In the genomic region with DNA sequence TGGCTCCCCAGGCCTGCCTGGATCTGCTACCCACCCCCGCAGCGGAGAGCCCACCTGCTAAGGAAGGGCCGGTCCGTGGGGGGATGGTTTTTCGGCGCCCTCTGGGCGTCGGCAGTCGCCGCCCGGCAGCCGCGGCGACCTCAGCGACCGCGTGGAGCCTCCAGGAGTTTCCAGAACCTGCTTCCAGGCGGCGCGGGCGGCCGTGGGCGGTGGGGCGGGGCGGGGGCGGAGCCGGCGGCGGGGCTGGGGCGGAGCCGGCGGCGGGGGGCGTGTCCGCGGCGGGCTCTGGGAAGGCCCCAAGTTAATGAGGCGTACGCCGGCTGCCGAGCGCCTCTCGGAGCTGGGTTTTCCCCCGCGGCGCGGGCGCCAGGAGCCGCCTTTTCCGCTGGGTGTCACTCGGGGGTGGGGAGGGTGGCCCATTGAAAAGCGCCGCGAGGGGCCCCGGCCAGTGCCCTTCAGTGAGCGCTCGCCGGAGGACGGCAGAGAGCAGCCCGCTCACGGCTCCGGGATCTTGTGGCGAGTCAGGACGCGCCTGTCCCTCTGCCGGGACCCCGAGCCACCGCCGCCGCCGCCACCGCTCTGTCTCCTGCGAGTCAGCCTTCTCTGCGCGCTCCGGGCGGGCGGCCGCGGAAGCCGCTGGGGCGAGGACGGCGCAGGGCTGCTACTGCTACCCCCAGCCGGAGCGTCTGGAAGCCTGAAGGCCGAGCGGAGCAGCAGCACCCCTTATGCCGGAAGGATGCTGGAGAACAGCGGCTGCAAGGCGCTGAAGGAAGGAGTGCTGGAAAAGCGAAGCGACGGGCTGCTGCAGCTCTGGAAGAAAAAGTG, we compare ENCODE assay signal across 1 mouse cellular context.
TF ChIP-seq lines count a peak whose summit lies in the region.

Gene Phlda1, plus strand, starts transcription at position 186 of the 825 bp plus-strand sequence.

TF ChIP-seq in CH12.LX, 34 proteins besides CTCF, POLR2A, EP300 and RAD21 (continued from another document):
- TF ChIP-seq MEF2A (IDR thresholded peaks at IDR 0.05; ENCODE audit: borderline replicate concordance, low read depth, low read length) (peak; percentile 35; the same call in 1 of the 2 replicates), SIN3A (IDR thresholded peaks at IDR 0.05; ENCODE audit: low read length) (0 out of 2 replicates have a peak, but pooled peaks have one; percentile 16), SMC3 (IDR thresholded peaks at IDR 0.05; ENCODE audit: low read depth, low read length) (peak; percentile 52), JUND (conservative IDR thresholded peaks at IDR 0.05; ENCODE audit: low read depth, low read length) (no peak), PAX5 (IDR thresholded peaks at IDR 0.05; ENCODE audit: low read length) (no peak), HCFC1 (IDR thresholded peaks at IDR 0.05; ENCODE audit: low read depth, low read length) (no peak; the same call in 1 of the 2 replicates), ZNF384 (IDR thresholded peaks at IDR 0.05; ENCODE audit: low read depth, low read length) (no peak), ZMIZ1 (IDR thresholded peaks at IDR 0.05; ENCODE audit: low read depth, low read length) (peak; percentile 95), TCF12 (IDR thresholded peaks at IDR 0.05; ENCODE audit: low read depth, low read length) (peak; percentile 95), USF2 (conservative IDR thresholded peaks at IDR 0.05; ENCODE audit: low read depth, low read length) (no peak), E2F4 (IDR thresholded peaks at IDR 0.05; ENCODE audit: insufficient replicate concordance, low read depth, low read length) (no peak), ELF1 (IDR thresholded peaks at IDR 0.05; ENCODE audit: low read depth, low read length) (peak; percentile 33; the same call in 1 of the 2 replicates), NRF1 (IDR thresholded peaks at IDR 0.05; ENCODE audit: low read depth, low read length) (no peak), ZKSCAN1 (IDR thresholded peaks at IDR 0.05; ENCODE audit: borderline replicate concordance, low read depth, low read length) (no peak), ZC3H11A (IDR thresholded peaks at IDR 0.05; ENCODE audit: low read depth, low read length) (no peak), JUN (IDR thresholded peaks at IDR 0.05; ENCODE audit: insufficient read depth, low read depth, low read length) (no peak), NELFE (IDR thresholded peaks at IDR 0.05; ENCODE audit: low read depth, low read length) (peak; percentile 92), MAFK (IDR thresholded peaks at IDR 0.05; ENCODE audit: insufficient replicate concordance, low read length) (no peak), TBP (conservative IDR thresholded peaks at IDR 0.05; ENCODE audit: low read depth, low read length) (peak; percentile 87)
